Mouse (Mus musculus): ENCODE measurements around the gene Meiob. TPM values are rescaled to one million over a fixed set of nuclear protein-coding genes. Genes with fewer than 3 reads are reported as not detected.

The Meiob gene
- polyA plus RNA-seq, 1 experiment, result not detected

- no peak for TF ChIP-seq POLR2A (IDR thresholded peaks at IDR 0.05; ENCODE audit: insufficient read depth, low read length)
- TF ChIP-seq EP300 (IDR thresholded peaks at IDR 0.05; ENCODE audit: insufficient read depth, low read depth, low read length), result no peak
- no peak for TF ChIP-seq CTCF (IDR thresholded peaks at IDR 0.05; ENCODE audit: low read depth, low read length)
- Histone ChIP-seq H3K4me1 (ENCODE audit: control insufficient read depth, insufficient read depth, low read length) (peaks cover 1% of the 10 kb centered on the region), H3K9ac (ENCODE audit: low read depth, poor library complexity, severe bottlenecking) (no peak overlapping the region), H3K27me3 (ENCODE audit: control insufficient read depth, insufficient read depth, low read length, poor library complexity, severe bottlenecking) (no peaks in the 10 kb centered on the region), H3K9me3 (replicated peaks; ENCODE audit: control insufficient read depth, insufficient read depth, low read length, poor library complexity, severe bottlenecking) (no peaks in the 10 kb centered on the region), H3K36me3 (ENCODE audit: control insufficient read depth, insufficient read depth, low read length, poor library complexity, severe bottlenecking) (no peaks in the 10 kb centered on the region), H3K27ac (ENCODE audit: insufficient read depth, low read length) (no peak overlapping the region), H3K4me3 (ENCODE audit: low read depth, low read length) (no peak overlapping the region)
Measured at GRCm38 (mm10) chr17:24855838-24856464, 51.9 kb downstream of the Meiob start.

- Histone ChIP-seq H3K27ac (ENCODE audit: insufficient read depth, low read length) (no peak overlapping the region), H3K9me3 (replicated peaks; ENCODE audit: control insufficient read depth, insufficient read depth, low read length, poor library complexity, severe bottlenecking) (no peaks in the 10 kb centered on the region), H3K27me3 (ENCODE audit: control insufficient read depth, insufficient read depth, low read length, poor library complexity, severe bottlenecking) (no peaks in the 10 kb centered on the region), H3K9ac (ENCODE audit: low read depth, poor library complexity, severe bottlenecking) (no peak overlapping the region), H3K4me3 (ENCODE audit: low read depth, low read length) (no peak overlapping the region), H3K4me1 (ENCODE audit: control insufficient read depth, insufficient read depth, low read length) (peaks cover 1% of the 10 kb centered on the region), H3K36me3 (ENCODE audit: control insufficient read depth, insufficient read depth, low read length, poor library complexity, severe bottlenecking) (no peaks in the 10 kb centered on the region)
- TF ChIP-seq CTCF (IDR thresholded peaks at IDR 0.05; ENCODE audit: low read depth, low read length), result no peak
- TF ChIP-seq EP300 (IDR thresholded peaks at IDR 0.05; ENCODE audit: insufficient read depth, low read depth, low read length), result no peak
- no peak for TF ChIP-seq POLR2A (IDR thresholded peaks at IDR 0.05; ENCODE audit: insufficient read depth, low read length)
Measured at GRCm38 (mm10) chr17:24856589-24856988, 52.5 kb downstream of the Meiob start.

- H3K27ac ChIP-seq (ENCODE audit: insufficient read depth, low read length), result no peak overlapping the region
- no peak overlapping the region for H3K4me3 ChIP-seq (ENCODE audit: low read depth, low read length)
- TF ChIP-seq CTCF (IDR thresholded peaks at IDR 0.05; ENCODE audit: low read depth, low read length) (no peak), POLR2A (IDR thresholded peaks at IDR 0.05; ENCODE audit: insufficient read depth, low read length) (no peak), EP300 (IDR thresholded peaks at IDR 0.05; ENCODE audit: insufficient read depth, low read depth, low read length) (no peak)
- H3K36me3 ChIP-seq (ENCODE audit: control insufficient read depth, insufficient read depth, low read length, poor library complexity, severe bottlenecking), result no peaks in the 10 kb centered on the region
- no peaks in the 10 kb centered on the region for H3K9me3 ChIP-seq (replicated peaks; ENCODE audit: control insufficient read depth, insufficient read depth, low read length, poor library complexity, severe bottlenecking)
- H3K9ac ChIP-seq (ENCODE audit: low read depth, poor library complexity, severe bottlenecking), result no peak overlapping the region
- H3K4me1 ChIP-seq (ENCODE audit: control insufficient read depth, insufficient read depth, low read length), result peaks cover 1% of the 10 kb centered on the region
- H3K27me3 ChIP-seq (ENCODE audit: control insufficient read depth, insufficient read depth, low read length, poor library complexity, severe bottlenecking), result no peaks in the 10 kb centered on the region
Measured at GRCm38 (mm10) chr17:24857831-24858470, 53.9 kb downstream of the Meiob start.

GRCm38 (mm10) chr17:24858967-24859366, 54.9 kb downstream of the Meiob start:
- no peak overlapping the region for H3K9ac ChIP-seq (ENCODE audit: low read depth, poor library complexity, severe bottlenecking)
- TF ChIP-seq CTCF (IDR thresholded peaks at IDR 0.05; ENCODE audit: low read depth, low read length) (no peak), POLR2A (IDR thresholded peaks at IDR 0.05; ENCODE audit: insufficient read depth, low read length) (no peak), EP300 (IDR thresholded peaks at IDR 0.05; ENCODE audit: insufficient read depth, low read depth, low read length) (no peak)
- peaks cover 1% of the 10 kb centered on the region for H3K4me1 ChIP-seq (ENCODE audit: control insufficient read depth, insufficient read depth, low read length)
- no peak overlapping the region for H3K27ac ChIP-seq (ENCODE audit: insufficient read depth, low read length)
- no peaks in the 10 kb centered on the region for H3K36me3 ChIP-seq (ENCODE audit: control insufficient read depth, insufficient read depth, low read length, poor library complexity, severe bottlenecking)
- H3K27me3 ChIP-seq (ENCODE audit: control insufficient read depth, insufficient read depth, low read length, poor library complexity, severe bottlenecking), result no peaks in the 10 kb centered on the region
- H3K9me3 ChIP-seq (replicated peaks; ENCODE audit: control insufficient read depth, insufficient read depth, low read length, poor library complexity, severe bottlenecking), result no peaks in the 10 kb centered on the region
- no peak overlapping the region for H3K4me3 ChIP-seq (ENCODE audit: low read depth, low read length)

- H3K36me3 ChIP-seq (ENCODE audit: control insufficient read depth, insufficient read depth, low read length, poor library complexity, severe bottlenecking), result no peaks in the 10 kb centered on the region
- no peaks in the 10 kb centered on the region for H3K27me3 ChIP-seq (ENCODE audit: control insufficient read depth, insufficient read depth, low read length, poor library complexity, severe bottlenecking)
- H3K4me3 ChIP-seq (ENCODE audit: low read depth, low read length), result no peak overlapping the region
- H3K9me3 ChIP-seq (replicated peaks; ENCODE audit: control insufficient read depth, insufficient read depth, low read length, poor library complexity, severe bottlenecking), result no peaks in the 10 kb centered on the region
- peaks cover 1% of the 10 kb centered on the region for H3K4me1 ChIP-seq (ENCODE audit: control insufficient read depth, insufficient read depth, low read length)
- no peak overlapping the region for H3K9ac ChIP-seq (ENCODE audit: low read depth, poor library complexity, severe bottlenecking)
- TF ChIP-seq POLR2A (IDR thresholded peaks at IDR 0.05; ENCODE audit: insufficient read depth, low read length) (no peak), CTCF (IDR thresholded peaks at IDR 0.05; ENCODE audit: low read depth, low read length) (no peak), EP300 (IDR thresholded peaks at IDR 0.05; ENCODE audit: insufficient read depth, low read depth, low read length) (no peak)
- H3K27ac ChIP-seq (ENCODE audit: insufficient read depth, low read length), result no peak overlapping the region
Measured at GRCm38 (mm10) chr17:24860076-24860475, 56.0 kb downstream of the Meiob start.

GRCm38 (mm10) chr17:24861785-24862184, 57.7 kb downstream of the Meiob start:
- TF ChIP-seq CTCF (IDR thresholded peaks at IDR 0.05; ENCODE audit: low read depth, low read length) (no peak), POLR2A (IDR thresholded peaks at IDR 0.05; ENCODE audit: insufficient read depth, low read length) (no peak), EP300 (IDR thresholded peaks at IDR 0.05; ENCODE audit: insufficient read depth, low read depth, low read length) (no peak)
- no peak overlapping the region for H3K27ac ChIP-seq (ENCODE audit: insufficient read depth, low read length)
- H3K9ac ChIP-seq (ENCODE audit: low read depth, poor library complexity, severe bottlenecking), result no peak overlapping the region
- no peaks in the 10 kb centered on the region for H3K9me3 ChIP-seq (replicated peaks; ENCODE audit: control insufficient read depth, insufficient read depth, low read length, poor library complexity, severe bottlenecking)
- no peaks in the 10 kb centered on the region for H3K36me3 ChIP-seq (ENCODE audit: control insufficient read depth, insufficient read depth, low read length, poor library complexity, severe bottlenecking)
- H3K4me3 ChIP-seq (ENCODE audit: low read depth, low read length), result no peak overlapping the region
- no peaks in the 10 kb centered on the region for H3K27me3 ChIP-seq (ENCODE audit: control insufficient read depth, insufficient read depth, low read length, poor library complexity, severe bottlenecking)
- H3K4me1 ChIP-seq (ENCODE audit: control insufficient read depth, insufficient read depth, low read length), result no peaks in the 10 kb centered on the region

Data from ES-Bruce4 (cell line).